Mouse (Mus musculus): ENCODE measurements around the gene Lhx9. TPM values are rescaled to one million over a fixed set of nuclear protein-coding genes. Genes with fewer than 3 reads are reported as not detected.

The Lhx9 gene
- polyA plus RNA-seq, 1 experiment: 0.48 TPM

- no peak overlapping the region for H3K27ac ChIP-seq (ENCODE audit: insufficient read depth, low read length)
- no peak overlapping the region for H3K4me3 ChIP-seq (ENCODE audit: low read depth, low read length)
- H3K9ac ChIP-seq (ENCODE audit: low read depth, poor library complexity, severe bottlenecking): no peak overlapping the region
- TF ChIP-seq CTCF (IDR thresholded peaks at IDR 0.05; ENCODE audit: low read depth, low read length): no peak
- no peak for TF ChIP-seq POLR2A (IDR thresholded peaks at IDR 0.05; ENCODE audit: insufficient read depth, low read length)
- no peak for TF ChIP-seq EP300 (IDR thresholded peaks at IDR 0.05; ENCODE audit: insufficient read depth, low read depth, low read length)
- peaks cover 1% of the 10 kb centered on the region for H3K9me3 ChIP-seq (replicated peaks; ENCODE audit: control insufficient read depth, insufficient read depth, low read length, poor library complexity, severe bottlenecking)
- no peaks in the 10 kb centered on the region for H3K4me1 ChIP-seq (ENCODE audit: control insufficient read depth, insufficient read depth, low read length)
- no peaks in the 10 kb centered on the region for H3K36me3 ChIP-seq (ENCODE audit: control insufficient read depth, insufficient read depth, low read length, poor library complexity, severe bottlenecking)
- H3K27me3 ChIP-seq (ENCODE audit: control insufficient read depth, insufficient read depth, low read length, poor library complexity, severe bottlenecking): peaks cover 11% of the 10 kb centered on the region
Observed at GRCm38 (mm10) chr1:138835355-138835900, 12.9 kb downstream of the Lhx9 start.

GRCm38 (mm10) chr1:138831309-138831708 lies 17.1 kb downstream of the Lhx9 start:
- Histone ChIP-seq H3K9me3 (replicated peaks; ENCODE audit: control insufficient read depth, insufficient read depth, low read length, poor library complexity, severe bottlenecking) (no peaks in the 10 kb centered on the region), H3K4me1 (ENCODE audit: control insufficient read depth, insufficient read depth, low read length) (no peaks in the 10 kb centered on the region), H3K36me3 (ENCODE audit: control insufficient read depth, insufficient read depth, low read length, poor library complexity, severe bottlenecking) (no peaks in the 10 kb centered on the region), H3K27me3 (ENCODE audit: control insufficient read depth, insufficient read depth, low read length, poor library complexity, severe bottlenecking) (peaks cover 5% of the 10 kb centered on the region), H3K4me3 (ENCODE audit: low read depth, low read length) (no peak overlapping the region; the same call in 1 of the 2 replicates), H3K27ac (ENCODE audit: insufficient read depth, low read length) (no peak overlapping the region), H3K9ac (ENCODE audit: low read depth, poor library complexity, severe bottlenecking) (no peak overlapping the region)
- no peak for TF ChIP-seq EP300 (IDR thresholded peaks at IDR 0.05; ENCODE audit: insufficient read depth, low read depth, low read length)
- TF ChIP-seq POLR2A (IDR thresholded peaks at IDR 0.05; ENCODE audit: insufficient read depth, low read length): no peak

GRCm38 (mm10) chr1:138826841-138827240 lies 21.5 kb downstream of the Lhx9 start:
- no peak overlapping the region for H3K27ac ChIP-seq (ENCODE audit: insufficient read depth, low read length)
- no peaks in the 10 kb centered on the region for H3K9me3 ChIP-seq (replicated peaks; ENCODE audit: control insufficient read depth, insufficient read depth, low read length, poor library complexity, severe bottlenecking)
- no peak overlapping the region for H3K9ac ChIP-seq (ENCODE audit: low read depth, poor library complexity, severe bottlenecking)
- H3K4me1 ChIP-seq (ENCODE audit: control insufficient read depth, insufficient read depth, low read length): no peaks in the 10 kb centered on the region
- no peaks in the 10 kb centered on the region for H3K36me3 ChIP-seq (ENCODE audit: control insufficient read depth, insufficient read depth, low read length, poor library complexity, severe bottlenecking)
- H3K27me3 ChIP-seq (ENCODE audit: control insufficient read depth, insufficient read depth, low read length, poor library complexity, severe bottlenecking): no peaks in the 10 kb centered on the region
- TF ChIP-seq CTCF (IDR thresholded peaks at IDR 0.05; ENCODE audit: low read depth, low read length) (no peak), EP300 (IDR thresholded peaks at IDR 0.05; ENCODE audit: insufficient read depth, low read depth, low read length) (no peak), POLR2A (IDR thresholded peaks at IDR 0.05; ENCODE audit: insufficient read depth, low read length) (no peak)
- H3K4me3 ChIP-seq (ENCODE audit: low read depth, low read length): no peak overlapping the region

- TF ChIP-seq EP300 (IDR thresholded peaks at IDR 0.05; ENCODE audit: insufficient read depth, low read depth, low read length) (no peak), POLR2A (IDR thresholded peaks at IDR 0.05; ENCODE audit: insufficient read depth, low read length) (no peak), CTCF (IDR thresholded peaks at IDR 0.05; ENCODE audit: low read depth, low read length) (no peak)
- Histone ChIP-seq H3K27me3 (ENCODE audit: control insufficient read depth, insufficient read depth, low read length, poor library complexity, severe bottlenecking) (no peaks in the 10 kb centered on the region), H3K4me3 (ENCODE audit: low read depth, low read length) (no peak overlapping the region), H3K4me1 (ENCODE audit: control insufficient read depth, insufficient read depth, low read length) (no peaks in the 10 kb centered on the region), H3K27ac (ENCODE audit: insufficient read depth, low read length) (no peak overlapping the region), H3K9me3 (replicated peaks; ENCODE audit: control insufficient read depth, insufficient read depth, low read length, poor library complexity, severe bottlenecking) (no peaks in the 10 kb centered on the region), H3K9ac (ENCODE audit: low read depth, poor library complexity, severe bottlenecking) (no peak overlapping the region), H3K36me3 (ENCODE audit: control insufficient read depth, insufficient read depth, low read length, poor library complexity, severe bottlenecking) (no peaks in the 10 kb centered on the region)
Observed at GRCm38 (mm10) chr1:138822985-138823322, 25.4 kb downstream of the Lhx9 start.

- TF ChIP-seq POLR2A (IDR thresholded peaks at IDR 0.05; ENCODE audit: insufficient read depth, low read length) (no peak), CTCF (IDR thresholded peaks at IDR 0.05; ENCODE audit: low read depth, low read length) (no peak), EP300 (IDR thresholded peaks at IDR 0.05; ENCODE audit: insufficient read depth, low read depth, low read length) (no peak)
- H3K4me3 ChIP-seq (ENCODE audit: low read depth, low read length): no peak overlapping the region
- H3K9ac ChIP-seq (ENCODE audit: low read depth, poor library complexity, severe bottlenecking): no peak overlapping the region
- H3K4me1 ChIP-seq (ENCODE audit: control insufficient read depth, insufficient read depth, low read length): no peaks in the 10 kb centered on the region
- H3K27me3 ChIP-seq (ENCODE audit: control insufficient read depth, insufficient read depth, low read length, poor library complexity, severe bottlenecking): no peaks in the 10 kb centered on the region
- no peaks in the 10 kb centered on the region for H3K9me3 ChIP-seq (replicated peaks; ENCODE audit: control insufficient read depth, insufficient read depth, low read length, poor library complexity, severe bottlenecking)
- H3K36me3 ChIP-seq (ENCODE audit: control insufficient read depth, insufficient read depth, low read length, poor library complexity, severe bottlenecking): no peaks in the 10 kb centered on the region
- H3K27ac ChIP-seq (ENCODE audit: insufficient read depth, low read length): no peak overlapping the region
Observed at GRCm38 (mm10) chr1:138822255-138822984, 26.0 kb downstream of the Lhx9 start.

- no peak overlapping the region for H3K9ac ChIP-seq (ENCODE audit: low read depth, poor library complexity, severe bottlenecking)
- no peaks in the 10 kb centered on the region for H3K27me3 ChIP-seq (ENCODE audit: control insufficient read depth, insufficient read depth, low read length, poor library complexity, severe bottlenecking)
- H3K27ac ChIP-seq (ENCODE audit: insufficient read depth, low read length): no peak overlapping the region
- H3K4me3 ChIP-seq (ENCODE audit: low read depth, low read length): no peak overlapping the region
- TF ChIP-seq POLR2A (IDR thresholded peaks at IDR 0.05; ENCODE audit: insufficient read depth, low read length) (no peak), CTCF (IDR thresholded peaks at IDR 0.05; ENCODE audit: low read depth, low read length) (no peak), EP300 (IDR thresholded peaks at IDR 0.05; ENCODE audit: insufficient read depth, low read depth, low read length) (no peak)
- no peaks in the 10 kb centered on the region for H3K4me1 ChIP-seq (ENCODE audit: control insufficient read depth, insufficient read depth, low read length)
- H3K9me3 ChIP-seq (replicated peaks; ENCODE audit: control insufficient read depth, insufficient read depth, low read length, poor library complexity, severe bottlenecking): no peaks in the 10 kb centered on the region
- H3K36me3 ChIP-seq (ENCODE audit: control insufficient read depth, insufficient read depth, low read length, poor library complexity, severe bottlenecking): no peaks in the 10 kb centered on the region
Observed at GRCm38 (mm10) chr1:138801732-138802131, 46.6 kb downstream of the Lhx9 start.
